Mouse (Mus musculus) brain, adult 2 months (tissue): ENCODE results near the gene Lztr1.

ENCODE experiments used
- DNase-seq: peaks from one replicate; pipeline ENCODE4 v3.0.0; 2011; ENCODE audit warnings: low read depth, low spot score

Gene Lztr1

DNA sequence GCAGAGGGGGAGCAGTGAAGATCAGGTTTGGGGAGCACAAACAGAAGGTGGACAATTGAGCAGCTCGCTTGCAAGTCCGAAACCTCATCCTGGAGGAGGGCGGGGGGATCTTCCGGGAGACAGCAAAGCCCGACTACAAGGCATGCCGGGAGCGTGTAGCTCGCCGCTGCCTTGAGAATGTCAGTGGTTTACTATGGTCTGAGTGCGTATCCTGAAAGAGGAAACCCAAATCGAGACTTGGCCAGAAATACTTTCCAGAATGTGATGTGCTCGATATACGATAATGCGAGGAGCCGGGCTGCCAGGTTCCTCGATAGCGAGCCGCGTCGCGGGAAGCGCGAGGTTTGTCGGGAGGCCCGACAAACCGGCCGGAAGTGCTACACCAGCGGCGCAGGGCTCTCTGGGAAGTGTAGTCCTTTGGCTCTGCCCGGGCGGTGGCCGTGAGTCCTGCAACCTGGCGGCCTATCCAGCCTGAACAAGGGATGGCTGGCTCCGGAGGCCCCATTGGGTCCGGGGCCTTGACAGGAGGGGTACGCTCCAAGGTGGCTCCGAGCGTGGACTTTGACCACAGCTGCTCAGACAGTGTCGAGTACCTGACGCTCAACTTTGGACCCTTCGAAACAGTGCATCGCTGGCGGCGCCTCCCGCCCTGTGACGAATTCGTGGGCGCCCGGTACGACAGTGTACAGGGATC, at the start of gene Lztr1:
Lztr1 (plus strand) TSS at position 143 of the 694 bp plus-strand sequence.
- peak; percentile 97 for DNase-seq

DNA sequence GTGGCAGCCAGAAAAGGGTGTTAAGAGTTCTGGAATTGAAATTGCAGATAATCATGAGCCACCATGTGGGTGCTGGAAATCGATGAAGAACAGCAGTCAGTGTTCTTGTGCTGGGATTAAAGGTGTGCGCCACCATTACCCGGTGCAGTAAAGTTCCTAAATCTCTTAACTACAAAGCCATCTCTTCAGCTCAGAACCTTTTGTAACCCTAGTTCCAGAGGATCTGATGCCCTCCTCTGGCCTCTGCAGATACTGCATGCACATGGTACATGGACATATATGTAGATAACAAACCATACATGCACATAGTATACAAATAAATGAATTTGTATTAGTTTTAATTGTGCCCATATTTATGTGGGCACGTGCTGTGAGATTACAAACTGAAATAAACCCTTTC, 48.2 kb upstream of the Lztr1 start:
- DNase-seq, result no peak

DNA sequence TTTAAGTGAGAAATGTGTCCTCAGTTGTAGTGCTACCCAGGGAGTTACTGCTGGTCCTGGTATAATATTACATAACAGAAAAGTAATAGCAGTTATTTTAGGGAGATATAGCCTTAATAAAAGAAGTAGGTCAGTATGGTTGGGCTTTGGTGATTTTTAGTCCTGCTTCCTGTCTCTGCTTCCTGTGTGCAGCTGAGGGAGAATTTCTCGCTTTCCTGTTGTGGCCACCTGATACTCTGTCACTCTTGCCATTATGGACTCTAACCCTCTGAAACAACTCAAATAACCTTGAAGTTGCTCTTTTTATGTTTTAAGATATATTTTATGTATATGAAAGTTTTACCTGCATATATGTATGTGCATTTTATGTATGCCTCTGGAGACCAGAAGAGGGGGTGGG, 46.9 kb upstream of the Lztr1 start:
- DNase-seq, result no peak

DNA sequence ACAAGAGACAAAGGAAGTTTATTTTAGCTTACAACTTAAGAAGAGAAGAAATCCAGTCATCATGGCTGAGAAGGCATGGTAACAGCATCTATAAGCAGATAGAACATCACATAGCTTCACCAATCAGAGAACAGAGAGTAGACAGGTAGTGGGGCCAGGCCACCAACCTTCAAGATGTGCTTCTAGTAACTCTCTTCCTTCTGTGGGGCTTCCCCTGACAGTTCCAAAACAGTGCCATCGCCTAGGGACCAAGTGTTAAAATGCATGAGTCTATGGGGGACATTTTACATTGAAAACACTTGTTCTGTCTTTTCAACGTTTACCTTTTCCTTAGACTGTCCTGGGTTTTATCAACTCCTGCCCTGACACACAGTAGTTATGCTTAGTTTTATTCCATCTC, 45.3 kb upstream of the Lztr1 start:
- no peak for DNase-seq

DNA sequence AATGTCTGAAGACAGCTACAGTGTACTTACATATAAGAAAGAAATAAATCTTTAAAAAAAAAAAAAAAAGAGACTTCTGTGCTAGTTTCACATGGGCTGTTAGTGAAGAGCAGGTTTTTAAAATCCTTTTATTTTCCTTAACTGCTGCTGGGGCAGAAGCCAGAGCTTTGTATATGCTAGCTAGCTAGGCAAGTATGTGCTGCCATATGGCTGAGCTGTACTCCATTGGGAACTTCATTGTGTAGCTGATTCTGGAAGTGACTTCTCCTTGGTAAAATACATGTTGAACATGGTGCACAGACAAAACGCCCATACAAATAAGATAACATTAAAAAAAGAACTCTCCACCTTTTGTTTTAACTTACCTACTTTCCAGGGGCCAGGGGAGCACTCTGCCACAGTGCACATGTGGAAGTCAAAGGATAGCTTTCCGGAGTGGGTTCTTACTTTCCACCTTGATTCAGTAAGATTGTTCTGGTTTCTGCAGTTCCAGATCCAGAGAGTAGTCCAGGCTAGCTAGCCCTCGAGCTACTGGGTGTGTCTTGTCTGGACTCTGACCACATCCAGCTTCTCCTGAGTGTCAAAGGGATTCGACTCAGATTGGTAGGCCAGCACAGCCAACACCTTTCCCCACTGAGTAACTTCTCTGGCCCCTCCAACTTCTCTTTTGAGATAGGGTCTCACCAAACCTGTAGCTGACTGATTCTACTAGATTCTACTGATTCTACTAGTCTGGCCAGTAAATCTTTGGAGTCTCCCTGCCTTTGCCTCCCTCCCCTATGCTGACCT, 41.4 kb upstream of the Lztr1 start:
- DNase-seq, result peak; percentile 57

DNA sequence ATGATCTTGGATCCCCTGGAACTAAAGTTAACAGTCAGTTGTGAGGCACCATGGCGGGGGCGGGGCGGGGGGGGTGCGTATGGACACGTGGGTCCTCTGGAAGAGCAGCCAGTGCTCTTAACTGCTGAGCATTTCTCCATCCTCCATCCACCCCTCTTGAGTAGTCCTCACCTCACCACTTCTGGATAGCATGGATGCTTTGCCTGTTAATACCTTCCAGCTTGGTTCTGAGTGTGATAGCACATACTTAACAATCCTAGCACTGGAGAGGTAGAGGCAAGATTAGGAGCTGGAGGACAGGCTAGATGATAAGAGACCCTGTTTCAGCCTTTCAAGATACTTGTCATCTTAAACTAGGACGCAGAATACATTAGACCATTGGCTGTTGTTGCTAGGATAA, 36.0 kb upstream of the Lztr1 start:
- DNase-seq, result no peak

DNA sequence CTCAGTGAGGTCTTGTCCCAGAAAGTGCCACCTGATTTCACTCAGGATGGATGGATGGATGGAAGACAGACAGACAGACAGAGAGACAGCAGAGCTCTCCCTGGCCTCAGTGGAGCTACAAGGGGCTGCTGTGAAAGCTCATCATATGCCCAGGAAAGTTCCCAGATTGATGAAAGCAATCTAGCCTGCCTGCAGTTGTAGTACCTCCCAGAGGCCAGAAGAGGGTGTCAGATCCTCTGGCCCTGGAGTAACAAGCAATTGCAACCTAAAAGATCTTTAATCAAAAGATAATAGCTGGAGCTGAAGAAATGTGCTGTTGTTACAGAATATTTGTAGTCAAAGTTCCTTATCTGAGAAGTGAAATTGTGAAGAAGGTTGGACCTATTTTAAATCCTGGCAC, 34.4 kb upstream of the Lztr1 start:
- peak; percentile 74 for DNase-seq

DNA sequence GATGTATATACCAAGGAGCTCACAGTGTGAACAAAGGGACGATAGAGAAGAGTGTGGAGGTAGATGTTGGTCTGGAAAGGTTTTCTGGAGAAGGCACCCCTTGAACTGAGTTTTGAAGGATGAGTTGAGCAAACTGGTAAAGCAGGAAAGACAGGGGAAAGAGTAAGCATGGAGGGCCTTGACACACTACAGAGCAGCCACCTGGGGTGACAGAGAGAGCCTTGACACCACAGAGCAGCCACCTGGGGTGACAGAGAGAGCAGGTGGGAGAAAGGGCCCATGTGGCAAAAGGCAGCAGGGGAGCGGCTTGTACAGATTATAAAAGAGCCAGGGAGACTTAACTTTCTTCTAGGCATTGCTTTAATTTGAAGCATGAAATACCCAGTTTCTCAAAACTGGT, 33.7 kb upstream of the Lztr1 start:
- DNase-seq, result no peak

DNA sequence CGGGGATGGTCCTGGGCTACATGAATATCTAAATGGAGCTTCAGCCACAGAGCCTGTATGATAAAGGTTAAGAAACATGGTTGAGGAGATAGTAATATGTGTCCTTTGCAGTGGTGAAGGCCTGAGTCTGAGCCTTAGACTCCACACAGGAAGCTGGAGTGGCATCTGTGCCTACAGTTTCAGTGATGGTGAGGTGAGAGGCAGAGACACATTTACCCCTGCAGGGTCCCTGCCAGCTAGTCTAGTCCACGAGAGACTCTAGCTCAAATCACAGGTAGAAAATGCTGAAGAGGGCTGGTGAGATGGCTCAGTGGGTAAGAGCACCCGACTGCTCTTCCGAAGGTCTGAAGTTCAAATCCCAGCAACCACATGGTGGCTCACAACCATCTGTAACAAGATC, 33.2 kb upstream of the Lztr1 start:
- DNase-seq, result no peak

DNA sequence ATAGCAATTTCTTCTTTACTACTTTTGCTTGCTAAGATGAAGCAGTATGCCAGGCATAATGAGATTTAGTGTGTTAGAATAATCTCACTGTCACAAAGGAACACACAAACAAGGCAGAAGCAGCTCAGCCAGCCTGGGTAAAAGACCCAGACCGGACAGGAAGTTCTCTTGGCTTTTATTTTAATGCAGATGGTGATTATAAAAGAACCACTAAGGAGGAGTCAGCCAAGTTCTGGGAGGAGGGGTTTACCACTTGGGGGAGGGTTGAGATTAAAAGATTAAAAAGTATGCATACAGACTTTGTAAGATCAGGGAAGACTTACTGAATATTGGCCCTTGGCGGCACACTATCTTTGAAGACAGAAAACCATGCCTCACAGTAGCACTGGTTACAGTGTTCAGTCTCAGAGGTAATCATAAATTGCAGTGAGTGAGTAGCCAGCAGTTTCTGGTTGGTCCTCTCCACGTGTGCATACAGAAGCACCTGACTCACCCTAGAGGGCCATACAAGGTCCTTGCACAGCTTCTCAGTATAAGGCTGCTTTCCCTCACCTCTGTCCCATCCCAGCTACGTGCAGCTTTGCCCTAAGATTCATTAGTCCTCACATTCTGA, 30.1 kb upstream of the Lztr1 start:
- no peak for DNase-seq

DNA sequence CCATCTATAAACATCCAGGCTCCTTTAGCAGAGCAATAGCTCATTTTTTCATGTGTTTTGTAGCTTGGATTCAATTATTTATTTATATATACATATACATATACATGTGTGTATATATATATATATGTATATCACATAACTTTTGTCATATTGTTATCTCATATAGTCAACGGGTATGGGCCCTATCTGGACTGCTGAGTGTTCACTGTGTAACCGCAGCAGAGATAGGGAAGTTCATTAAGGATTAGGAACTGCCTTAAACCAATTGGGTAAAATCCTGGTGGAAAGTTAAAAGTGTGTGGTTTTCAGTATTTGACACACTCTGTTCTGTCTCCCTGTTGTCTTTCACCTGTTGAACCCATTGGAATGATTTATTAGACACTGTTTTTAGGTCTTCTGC, 27.0 kb upstream of the Lztr1 start:
- no peak for DNase-seq

DNA sequence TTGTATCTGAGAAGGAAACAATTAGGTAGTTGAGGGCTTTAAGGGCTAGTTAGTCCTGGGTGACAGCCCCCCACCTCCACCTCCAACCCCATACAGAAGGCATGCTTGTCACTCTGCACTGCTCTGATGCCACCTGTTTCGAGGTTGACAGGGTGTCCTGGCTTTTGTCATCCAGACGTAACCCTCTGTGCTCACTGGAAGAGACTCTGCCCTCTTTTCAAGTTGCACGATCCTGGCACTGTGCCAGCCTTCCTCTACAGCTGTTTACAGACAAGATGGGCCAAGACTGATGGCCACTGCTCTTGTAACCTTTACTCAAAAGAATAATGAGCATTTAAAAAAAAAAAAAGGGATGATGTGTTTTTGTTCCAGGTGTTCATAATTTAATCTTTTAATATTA, 22.0 kb upstream of the Lztr1 start:
- no peak for DNase-seq

DNA sequence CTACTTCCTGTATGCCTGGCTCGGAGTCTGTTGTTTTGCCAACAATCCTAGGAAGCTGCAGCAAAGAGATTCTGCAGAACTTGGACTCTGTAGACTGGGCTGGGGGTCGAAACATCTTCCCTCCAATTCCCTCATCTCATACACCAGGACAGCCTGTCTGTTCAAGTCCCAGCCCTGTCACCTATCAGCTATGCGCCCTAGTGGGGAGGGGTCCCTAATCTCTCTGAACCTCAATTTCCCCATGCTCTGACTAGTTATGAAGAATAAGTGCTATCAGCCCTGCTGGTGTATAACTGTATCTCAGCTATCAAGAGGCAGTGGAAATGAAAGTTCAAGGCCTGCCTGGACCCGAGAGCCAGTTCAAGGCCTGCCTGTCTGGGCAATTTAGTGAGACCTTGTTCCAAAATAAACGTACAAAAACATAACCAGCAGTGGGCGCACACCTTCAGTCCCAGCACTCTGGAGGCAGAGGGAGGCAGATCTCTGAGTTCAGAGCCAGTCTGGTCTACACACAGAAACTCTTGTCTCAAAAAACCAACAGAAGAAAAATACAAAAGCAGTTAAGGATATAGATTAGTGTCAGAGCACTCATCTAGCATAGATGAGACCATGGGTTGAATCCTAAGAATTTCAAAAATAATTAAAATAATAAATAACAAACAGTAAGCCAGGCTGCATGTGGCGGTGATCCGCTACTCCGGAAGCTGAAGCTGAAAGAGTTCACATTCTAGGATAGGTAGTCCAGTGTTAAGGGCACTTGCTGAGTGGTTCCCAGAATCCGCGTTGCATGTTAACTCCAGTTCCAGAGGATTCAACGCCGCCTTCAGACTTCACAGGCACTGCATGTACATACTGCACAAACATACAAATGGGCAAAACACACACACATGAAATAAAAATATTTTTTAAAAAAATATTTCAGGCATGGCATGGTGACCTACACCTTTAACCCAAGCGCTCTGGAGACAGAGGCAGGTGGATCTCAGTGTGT, 19.7 kb upstream of the Lztr1 start:
- DNase-seq, result peak; percentile 54

DNA sequence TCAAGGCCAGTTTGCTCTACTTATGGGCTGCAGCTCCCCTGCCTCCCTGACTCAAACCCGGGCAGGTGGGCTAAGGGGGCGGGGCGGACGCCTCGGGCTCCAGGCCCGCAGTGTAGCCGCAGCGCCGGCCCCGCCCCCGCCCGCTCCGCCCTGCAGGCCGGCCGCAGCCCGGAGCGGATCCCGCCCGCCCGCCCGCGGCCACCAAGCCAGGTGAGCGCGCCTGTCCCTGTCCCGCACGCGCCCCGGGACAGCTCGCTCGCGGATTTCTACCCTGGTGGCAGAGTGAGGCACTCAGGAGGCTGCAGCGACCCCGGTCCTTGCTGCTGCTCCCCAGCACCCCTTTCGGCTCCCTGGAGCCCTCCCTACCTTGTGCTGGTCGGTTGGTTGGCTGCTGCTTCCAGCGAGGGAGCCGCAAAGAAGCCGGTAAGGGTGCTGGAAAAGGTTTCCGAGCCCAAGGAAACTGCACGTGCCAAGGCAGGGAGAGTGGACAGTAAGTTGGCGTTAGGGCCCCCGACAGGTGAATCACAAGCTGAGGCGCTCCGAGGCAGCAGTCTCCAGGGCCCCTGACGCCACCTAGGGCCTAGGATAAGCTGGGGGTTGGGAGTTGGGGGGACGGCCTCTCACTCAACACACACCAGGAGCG, 18.9 kb upstream of the Lztr1 start, which contains the start of gene Aifm3:
Aifm3 (plus strand) TSS at position 143 of the 643 bp plus-strand sequence.
- DNase-seq, result peak; percentile 76

DNA sequence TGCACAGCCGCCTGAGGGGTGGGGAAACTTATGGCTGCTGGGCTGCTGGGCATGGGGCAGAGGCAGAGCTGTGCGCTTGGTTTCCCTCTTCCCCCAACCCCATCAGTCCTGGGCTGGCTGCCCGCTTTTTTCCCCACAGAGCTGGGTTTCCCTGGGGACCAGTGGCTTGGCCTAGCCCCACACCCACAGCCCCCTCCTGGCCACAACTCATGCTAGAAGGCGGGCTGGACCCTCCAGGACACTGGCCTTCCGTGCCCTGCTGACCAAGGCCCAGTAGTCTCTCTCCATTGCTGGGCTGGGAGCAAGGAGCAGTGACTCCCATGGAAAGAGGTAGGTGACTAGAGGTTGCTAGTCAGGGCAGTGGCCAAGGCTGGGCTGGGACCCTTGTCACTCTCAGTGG, 17.3 kb upstream of the Lztr1 start:
- no peak for DNase-seq

DNA sequence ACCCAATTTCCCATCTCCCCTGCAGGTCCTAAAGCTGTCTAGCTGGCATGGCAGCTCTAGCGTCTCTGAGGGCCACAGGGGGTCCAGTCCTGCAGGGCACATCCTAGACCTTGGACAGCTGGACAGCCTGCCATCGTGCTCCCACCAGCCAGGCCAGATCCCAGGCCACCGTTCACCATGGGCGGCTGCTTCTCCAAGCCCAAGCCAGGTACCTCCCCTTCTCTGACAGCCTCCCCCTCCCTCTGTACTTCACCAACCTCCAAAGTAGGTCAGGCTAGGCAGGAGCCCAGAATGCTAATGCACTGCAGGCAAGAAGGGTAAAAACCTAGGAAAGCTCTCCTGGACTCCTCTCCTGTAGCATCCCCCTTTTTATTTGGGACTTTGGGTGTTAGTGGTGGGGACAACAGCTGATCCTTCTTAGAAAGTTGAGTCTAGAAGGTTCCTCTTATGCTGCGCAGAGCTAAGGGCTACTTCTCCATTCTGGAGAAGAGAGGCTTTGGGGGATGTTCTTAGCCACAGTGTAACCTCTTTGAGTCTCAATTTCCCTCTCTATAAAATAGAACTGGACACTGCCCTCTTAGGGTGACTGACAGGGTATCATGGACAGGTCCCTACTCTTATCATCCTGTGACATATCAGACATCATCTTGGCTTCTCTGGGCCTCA, 16.5 kb upstream of the Lztr1 start:
- DNase-seq, result peak; percentile 92

DNA sequence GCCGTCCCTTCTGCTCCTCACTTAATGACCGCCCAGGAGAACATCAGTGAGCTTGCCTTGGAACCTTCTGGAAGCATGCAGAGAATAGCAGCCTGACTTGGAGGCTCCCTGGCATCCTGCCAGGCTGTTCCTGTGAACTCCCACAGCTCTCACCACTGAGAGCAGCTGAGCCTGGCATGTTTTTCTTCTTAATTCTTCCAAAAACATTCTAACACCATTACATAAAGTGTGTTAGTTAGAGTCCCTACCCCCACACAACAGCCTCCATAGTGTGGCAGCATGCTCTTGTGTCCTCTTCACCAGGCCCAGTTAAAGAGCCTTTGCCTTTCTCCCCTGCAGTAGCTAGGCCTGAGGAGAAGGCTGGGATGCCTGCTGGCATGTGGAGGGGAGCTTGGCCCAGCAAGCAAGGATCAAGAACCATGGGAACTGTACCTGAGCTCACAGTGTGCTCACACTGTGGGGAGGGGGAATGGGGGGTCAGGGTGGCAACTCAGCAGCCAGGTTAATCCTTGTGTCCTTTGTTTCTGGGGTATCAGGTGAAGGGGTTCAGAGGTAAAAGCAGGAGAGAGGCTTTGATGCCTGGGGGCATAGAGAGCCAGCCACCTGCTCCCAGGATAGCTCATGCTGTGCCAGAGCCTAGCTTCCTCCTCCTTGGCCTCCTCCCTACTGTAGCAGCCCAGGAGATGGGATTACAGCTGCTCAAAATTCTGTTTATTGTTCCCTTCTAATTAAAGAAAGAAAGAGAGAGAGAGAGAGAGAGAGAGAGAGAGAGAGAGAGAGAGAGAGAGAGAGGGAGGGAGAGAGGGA, 11.8 kb upstream of the Lztr1 start:
- peak; percentile 95 for DNase-seq

DNA sequence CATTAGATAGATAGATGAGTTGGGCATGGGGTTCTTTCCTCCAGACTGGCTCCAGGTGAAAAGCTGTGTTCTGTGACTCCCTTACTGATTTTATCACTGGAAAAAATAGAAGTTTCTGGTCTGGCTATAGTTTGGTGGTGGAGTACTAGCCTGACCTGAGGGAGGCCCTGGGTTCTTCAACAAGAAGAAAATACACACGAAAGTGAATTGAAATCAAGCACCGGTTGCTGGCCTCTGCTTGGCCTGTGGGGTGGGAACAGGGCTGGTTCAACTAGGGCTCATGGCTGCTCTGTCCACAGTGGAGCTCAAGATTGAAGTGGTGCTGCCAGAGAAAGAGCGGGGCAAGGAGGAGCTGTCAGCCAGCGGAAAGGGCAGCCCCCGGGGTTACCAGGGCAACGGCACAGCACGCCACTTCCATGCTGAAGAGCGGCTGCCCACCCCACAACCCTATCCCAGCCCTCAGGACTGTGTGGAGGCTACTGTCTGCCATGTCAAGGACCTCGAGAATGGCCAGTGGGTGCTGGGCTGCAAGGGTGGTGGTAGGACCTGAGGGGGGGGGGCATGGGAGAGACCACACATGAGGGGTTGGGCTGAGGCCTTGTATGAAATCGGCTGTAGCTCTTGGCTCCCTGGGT, 9.1 kb upstream of the Lztr1 start:
- DNase-seq, result no peak

DNA sequence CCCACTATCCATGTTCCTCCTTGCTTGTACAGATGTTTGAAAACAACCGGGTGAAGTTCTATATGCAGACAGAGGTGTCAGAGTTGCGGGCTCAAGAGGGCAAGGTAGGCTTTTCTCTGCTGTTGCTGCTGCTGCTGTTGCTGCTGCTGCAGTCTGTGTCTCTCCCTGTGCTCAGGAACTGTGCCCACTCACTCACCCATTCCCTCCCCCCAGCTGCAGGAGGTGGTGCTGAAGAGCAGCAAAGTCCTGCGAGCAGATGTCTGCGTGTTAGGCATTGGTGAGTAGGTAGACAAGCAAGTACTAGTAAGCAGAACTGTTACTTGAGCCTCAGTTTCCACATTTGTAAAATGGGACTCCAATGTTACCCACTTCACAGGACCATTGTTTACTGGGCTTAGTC, 5.8 kb upstream of the Lztr1 start:
- peak; percentile 74 for DNase-seq
